Mouse (Mus musculus) adrenal gland (tissue): ENCODE measurements around the gene Tars2.

Source experiments
- intact Hi-C: fragments of 180-260 bp; cut with DNase I; formaldehyde crosslinking; loops from one replicate; pipeline ENCODE4 v1.15.1; 2025

The Tars2 gene

GRCm38 (mm10) chr3:95735071-95735670 is 24.8 kb downstream of the Tars2 start:
- intact Hi-C loops, result loop anchor here (5.0 kb wide), 1 partner anchor 48 kb away; the partner anchor contains the start of gene Adamtsl4

- intact Hi-C loops, result no loop called here
Observed at GRCm38 (mm10) chr3:95734092-95734702, 25.8 kb downstream of the Tars2 start.

- intact Hi-C loops, result no loop called here
Observed at GRCm38 (mm10) chr3:95732744-95733521, 27.1 kb downstream of the Tars2 start.

GRCm38 (mm10) chr3:95732297-95732696 is 27.7 kb downstream of the Tars2 start:
- intact Hi-C loops, result no loop called here

GRCm38 (mm10) chr3:95731802-95732201 is 28.2 kb downstream of the Tars2 start:
- intact Hi-C loops, result no loop called here

GRCm38 (mm10) chr3:95730431-95730830 is 29.6 kb downstream of the Tars2 start:
- intact Hi-C loops, result no loop called here

GRCm38 (mm10) chr3:95728906-95729305 is 31.1 kb downstream of the Tars2 start:
- intact Hi-C loops, result no loop called here

GRCm38 (mm10) chr3:95726696-95727358 is 33.2 kb downstream of the Tars2 start:
- intact Hi-C loops, result no loop called here

- intact Hi-C loops, result no loop called here
Observed at GRCm38 (mm10) chr3:95725863-95726262, 34.1 kb downstream of the Tars2 start.

GRCm38 (mm10) chr3:95722386-95722785 is 37.6 kb downstream of the Tars2 start:
- intact Hi-C loops, result no loop called here

- intact Hi-C loops, result no loop called here
Observed at GRCm38 (mm10) chr3:95718153-95718552, 41.9 kb downstream of the Tars2 start.

GRCm38 (mm10) chr3:95716075-95716474 is 43.9 kb downstream of the Tars2 start:
- intact Hi-C loops, result no loop called here

GRCm38 (mm10) chr3:95709967-95710366 is 50.0 kb downstream of the Tars2 start:
- intact Hi-C loops, result no loop called here

GRCm38 (mm10) chr3:95709044-95709443 is 51.0 kb downstream of the Tars2 start:
- intact Hi-C loops, result no loop called here

- intact Hi-C loops, result no loop called here
Observed at GRCm38 (mm10) chr3:95707497-95707896, 52.5 kb downstream of the Tars2 start.

GRCm38 (mm10) chr3:95706273-95706672 is 53.7 kb downstream of the Tars2 start:
- intact Hi-C loops, result no loop called here

- intact Hi-C loops, result no loop called here
Observed at GRCm38 (mm10) chr3:95704612-95705011, 55.4 kb downstream of the Tars2 start.

GRCm38 (mm10) chr3:95703276-95703675 is 56.7 kb downstream of the Tars2 start:
- intact Hi-C loops, result no loop called here

GRCm38 (mm10) chr3:95701877-95702540 is 58.0 kb downstream of the Tars2 start:
- intact Hi-C loops, result no loop called here

GRCm38 (mm10) chr3:95701085-95701484 is 58.9 kb downstream of the Tars2 start:
- intact Hi-C loops, result no loop called here

- intact Hi-C loops, result no loop called here
Observed at GRCm38 (mm10) chr3:95700233-95700681, 59.7 kb downstream of the Tars2 start.
